Mouse (Mus musculus) lung, postnatal 0 days (tissue): ENCODE measurements at regions not wholly inside any gene's neighbourhood (a gene's known extent, or its start where the extent isn't known, plus 50 kb on each side); places are given as distances from the start of the nearest gene placed in this dataset.

Experiments
- ATAC-seq: fragments of 200-750 bp; cut with Nextera tagmentation; 2 replicates; pipeline ENCODE4 v1.8.0; 2017; ENCODE audit warnings: moderate library complexity
- DNase-seq: peaks from one replicate; pipeline ENCODE4 v3.0.0-alpha.2; 2016; ENCODE audit warnings: low spot score
- H3K27ac ChIP-seq: fragments of 300-500 bp; sonication (generic); 2 replicates; pipeline ENCODE4 v1.5.1; 2014; ENCODE audit warnings: antibody characterized with exemption, mild to moderate bottlenecking, low read length, mixed read lengths
- H3K27me3 ChIP-seq: fragments of 300-500 bp; sonication (generic); replicated peaks from 2 replicates; pipeline ENCODE4 v1.6.1; 2014; ENCODE audit warnings: low read length, mixed read lengths; ENCODE audit not compliant: insufficient read depth
- H3K36me3 ChIP-seq: fragments of 300-500 bp; sonication (generic); 2 replicates; pipeline ENCODE4 v1.6.1; 2014; ENCODE audit warnings: low read length, mixed read lengths; ENCODE audit not compliant: insufficient read depth
- H3K4me1 ChIP-seq: fragments of 300-500 bp; sonication (generic); 2 replicates; pipeline ENCODE4 v1.6.1; 2014; ENCODE audit warnings: antibody characterized with exemption, low read depth, low read length, mixed read lengths; ENCODE audit not compliant: insufficient read depth
- H3K4me2 ChIP-seq: fragments of 300-500 bp; sonication (generic); replicated peaks from 2 replicates; pipeline ENCODE4 v1.6.1; 2014; ENCODE audit warnings: low read depth, mild to moderate bottlenecking, low read length, moderate library complexity, mixed read lengths
- H3K4me3 ChIP-seq: fragments of 300-500 bp; sonication (generic); 2 replicates; pipeline ENCODE4 v1.5.1; 2014; ENCODE audit warnings: low read depth, low read length
- H3K9ac ChIP-seq: fragments of 300-500 bp; sonication (generic); replicated peaks from 2 replicates; pipeline ENCODE4 v1.6.1; 2014; ENCODE audit warnings: low read depth, mild to moderate bottlenecking
- H3K9me3 ChIP-seq: fragments of 300-500 bp; sonication (generic); 2 replicates; pipeline ENCODE4 v1.6.1; 2016; ENCODE audit warnings: low read length, mixed read lengths
- CTCF ChIP-seq: IDR thresholded peaks from 2 replicates; pipeline ENCODE4 v1.5.1; 2016; ENCODE audit warnings: antibody characterized with exemption, mild to moderate bottlenecking
- EP300 ChIP-seq: IDR thresholded peaks from 2 replicates; pipeline ENCODE4 v1.6.1; 2016; ENCODE audit warnings: antibody characterized with exemption, mild to moderate bottlenecking, control low read depth
- WGBS: fragments of 180-500 bp; shearing (Covaris S2); extraction: QIAGEN DNeasy Blood & Tissue Kit; methylation state at CpG from one replicate; pipeline ENCODE4 v1.1.7; 2014; 5-methylcytosine and 5-hydroxymethylcytosine counted together

DNA sequence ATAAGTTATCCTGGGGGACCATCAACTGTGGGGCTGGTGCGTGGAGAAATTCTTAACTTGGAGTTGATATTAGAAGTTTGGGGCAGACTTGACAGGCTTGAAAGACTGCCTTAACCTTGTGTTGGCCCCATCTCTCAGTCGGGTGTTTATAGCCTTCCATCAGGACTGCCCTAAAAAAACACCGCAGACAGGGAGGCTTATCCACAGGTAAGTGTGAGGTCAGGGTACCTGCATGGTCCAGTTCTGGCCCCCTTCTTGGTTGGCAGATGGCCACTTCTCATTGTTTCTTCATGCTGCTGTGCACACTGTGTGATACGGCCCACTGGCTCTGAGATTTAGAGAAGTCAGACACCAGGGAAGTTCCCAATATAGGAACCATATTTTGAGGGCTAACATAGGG, 50.2 kb upstream of the Slc35b4 start:
- 69% methylated on average over 4 of the region's 4 CpGs for WGBS
- DNase-seq, result no peak

More for the DNA sequence above, 50.2 kb upstream of the Slc35b4 start:
- no peak overlapping the region for H3K27ac ChIP-seq
- no peak overlapping the region for H3K4me3 ChIP-seq
- no peak overlapping the region for H3K4me2 ChIP-seq
- no peak for ATAC-seq
- no peaks in the 10 kb centered on the region for H3K4me1 ChIP-seq
- no peak for TF ChIP-seq CTCF
- no peak for TF ChIP-seq EP300
- H3K27me3 ChIP-seq, result no peaks in the 10 kb centered on the region
- no peaks in the 10 kb centered on the region for H3K36me3 ChIP-seq
- H3K9ac ChIP-seq, result no peak overlapping the region
- no peaks in the 10 kb centered on the region for H3K9me3 ChIP-seq
